Comparison of ENCODE assay signal across 9 mouse cellular contexts in genomic region chr13:54144624-54145023, GRCm38 (mm10). TPM values are rescaled to one million over a fixed set of nuclear protein-coding genes. Genes with fewer than 3 reads are reported as not detected.
"Had no signal": no experiment of that assay in that cellular context is flagged by ENCODE, and none has a peak within 500 bp of the region (broad histone marks: within the 10 kb centered on the region; RNA-seq: fewer than 3 reads in every experiment).

No protein-coding gene starts in this region.

- ATAC-seq: intestine, embryonic 16.5 days had no signal

- H3K4me1 ChIP-seq: kidney, embryonic 15.5 days; limb, embryonic 13.5 days had no signal

- H3K4me3 ChIP-seq: kidney, embryonic 15.5 days; limb, embryonic 13.5 days had no signal

- H3K4me2 ChIP-seq: kidney, embryonic 15.5 days; limb, embryonic 13.5 days had no signal

- H3K9me3 ChIP-seq: kidney, embryonic 15.5 days had no signal

- H3K27me3 ChIP-seq: kidney, embryonic 15.5 days had no signal

- H3K9ac ChIP-seq: kidney, embryonic 15.5 days; limb, embryonic 13.5 days; liver, embryonic 14.5 days had no signal

- DNase-seq: kidney, adult 2 months; kidney, postnatal 14 days; left cerebral cortex, postnatal 4 days; lung, adult 18-20 months; thymus, postnatal 36 days had no signal

- H3K36me3 ChIP-seq: kidney, embryonic 15.5 days; limb, embryonic 13.5 days had no signal

- H3K27ac ChIP-seq: kidney, embryonic 15.5 days; limb, embryonic 13.5 days; liver, embryonic 14.5 days had no signal

RNA-seq across cellular contexts. Expression of gene Hrh2, which starts 47.3 kb away (rescaled TPM):
- polyA plus RNA-seq: kidney, embryonic 15.5 days had no signal
